Mouse (Mus musculus) hindlimb bud, embryonic 11.5 days (tissue): ENCODE data around the gene Olfr924.
"Not testable (repeated sequence)": the region's sequence is repeated elsewhere in the genome, so short reads cannot be mapped to it uniquely, and the experiment has no call there.

Experiments
- DNase-seq: peaks from one replicate; pipeline ENCODE4 v3.0.0-alpha.2; 2012; ENCODE audit warnings: low read depth, low spot score; ENCODE audit errors: extremely low spot score

Gene Olfr924

DNA sequence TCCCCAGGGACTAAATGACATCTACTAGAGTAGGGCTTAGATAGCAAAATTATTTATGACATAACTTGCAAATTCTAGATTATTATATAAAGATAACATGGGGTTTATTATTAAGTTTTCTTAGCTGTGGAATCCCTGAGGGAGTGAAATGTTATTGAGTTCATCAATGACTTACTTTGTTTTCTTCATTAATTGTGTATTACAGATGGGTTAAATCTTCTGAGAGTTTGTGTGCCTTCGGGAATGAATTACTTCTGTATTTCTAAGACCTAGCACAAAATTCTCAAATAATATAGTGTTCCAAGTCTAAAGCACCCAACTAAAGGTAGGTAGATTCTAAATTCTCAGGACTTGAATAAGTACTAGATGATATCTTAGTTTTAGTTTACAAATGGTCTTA lies at the start of gene Olfr924:
Gene Olfr924 (plus strand): TSS at position 301 of the 400 bp plus-strand sequence.
- DNase-seq = no peak

- DNase-seq = no peak
Observed at GRCm38 (mm10) chr9:38805696-38806095, 38.6 kb upstream of the Olfr924 start.

GRCm38 (mm10) chr9:38814314-38814713 lies 29.9 kb upstream of the Olfr924 start, which contains the start of gene Olfr922:
Olfr922 (plus strand) TSS chr9:38814614.
- DNase-seq = no peak

DNA sequence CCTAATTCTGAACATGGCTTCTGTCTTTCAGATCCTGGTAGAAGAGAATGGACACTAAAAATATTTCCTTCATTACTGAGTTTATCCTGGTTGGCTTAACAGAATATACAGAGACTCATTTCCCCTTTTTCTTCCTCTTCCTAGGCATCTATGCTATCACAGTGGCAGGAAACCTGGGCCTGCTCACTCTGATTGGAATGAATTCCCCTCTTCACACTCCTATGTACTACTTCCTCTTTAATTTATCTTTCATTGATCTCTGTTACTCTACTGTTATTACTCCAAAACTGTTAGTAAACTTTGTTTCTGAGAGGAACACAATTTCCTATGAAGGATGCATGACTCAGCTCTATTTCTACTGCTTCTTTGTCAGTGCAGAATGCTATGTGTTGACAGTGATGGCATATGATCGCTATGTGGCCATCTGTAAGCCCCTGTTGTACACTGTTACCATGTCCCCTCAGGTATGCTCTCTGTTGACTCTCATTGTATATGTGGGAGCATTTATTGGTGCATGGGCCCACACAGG lies 28.7 kb upstream of the Olfr924 start:
- no peak for DNase-seq

- DNase-seq = no peak
Observed at GRCm38 (mm10) chr9:38826245-38826644, 18.0 kb upstream of the Olfr924 start, which contains the start of gene Olfr923. Olfr923 (plus strand) TSS chr9:38826545.

GRCm38 (mm10) chr9:38833027-38833426 lies 11.2 kb upstream of the Olfr924 start:
- DNase-seq = no peak

GRCm38 (mm10) chr9:38854760-38855159 lies 10.5 kb downstream of the Olfr924 start, which contains the start of gene Olfr26:
Olfr26 (plus strand) TSS chr9:38855060.
- no peak for DNase-seq

DNA sequence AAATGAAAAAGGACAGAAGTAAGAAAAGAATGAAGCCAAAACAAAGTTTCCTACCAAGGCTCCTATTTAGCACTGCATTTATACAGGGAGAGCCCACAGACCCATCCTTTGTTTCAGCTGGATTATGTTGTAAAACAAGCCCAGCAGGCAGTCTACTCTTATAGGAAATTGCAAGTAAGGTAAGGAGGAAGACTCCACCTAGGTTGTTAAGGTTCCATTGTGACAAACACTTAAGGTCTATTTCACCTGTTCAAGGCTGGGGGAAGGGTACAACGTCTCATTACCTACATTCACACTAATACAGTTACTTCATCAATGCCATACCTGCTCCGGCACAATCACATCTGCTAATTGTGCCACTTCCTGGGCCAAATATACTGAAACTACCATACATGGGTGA lies 30.6 kb downstream of the Olfr924 start:
- DNase-seq = not testable (repeated sequence)

DNA sequence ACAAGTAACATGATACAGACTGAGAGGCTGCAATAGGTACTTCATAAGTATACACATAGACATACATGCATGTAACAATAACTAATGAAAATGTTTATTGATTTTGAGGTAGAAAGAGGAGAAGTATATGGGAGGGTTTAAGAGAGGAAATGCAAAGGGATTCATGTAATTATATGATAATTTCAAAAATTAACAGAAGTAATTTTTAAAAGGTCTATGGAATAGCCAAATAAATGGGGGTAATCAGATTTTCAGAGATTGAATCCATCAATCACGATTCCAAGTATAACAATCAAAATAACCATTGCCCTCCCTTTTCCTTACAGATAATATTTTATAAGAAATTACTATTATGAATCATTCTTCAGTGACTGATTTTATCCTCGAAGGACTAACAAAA lies 32.6 kb downstream of the Olfr924 start, which contains the start of gene Olfr926:
Gene Olfr926 (plus strand): TSS at position 301 of the 400 bp plus-strand sequence.
- DNase-seq = no peak
